Mouse (Mus musculus) gastrocnemius, postnatal 14 days (tissue): ENCODE results near the gene Cirbp. TPM values are rescaled to one million over a fixed set of nuclear protein-coding genes. Genes with fewer than 3 reads are reported as not detected.

Experiments
- DNase-seq: peaks from one replicate; pipeline ENCODE4 v3.0.0; 2021; ENCODE audit warnings: mixed read lengths
- intact Hi-C: fragments of 180-260 bp; cut with DNase I; formaldehyde crosslinking; loops from one replicate; pipeline ENCODE4 v1.15.1; 2025; ENCODE audit warnings: low total_unique reads
- total RNA-seq, 2 experiments: library from RNA; stranded (reverse); gene quantifications; 2 replicates each; pipeline ENCODE4 v1.2.3; 2021

Gene Cirbp
- total RNA-seq, 2 experiments from 2014 or later, result 41.4 to 41.5 TPM

DNA sequence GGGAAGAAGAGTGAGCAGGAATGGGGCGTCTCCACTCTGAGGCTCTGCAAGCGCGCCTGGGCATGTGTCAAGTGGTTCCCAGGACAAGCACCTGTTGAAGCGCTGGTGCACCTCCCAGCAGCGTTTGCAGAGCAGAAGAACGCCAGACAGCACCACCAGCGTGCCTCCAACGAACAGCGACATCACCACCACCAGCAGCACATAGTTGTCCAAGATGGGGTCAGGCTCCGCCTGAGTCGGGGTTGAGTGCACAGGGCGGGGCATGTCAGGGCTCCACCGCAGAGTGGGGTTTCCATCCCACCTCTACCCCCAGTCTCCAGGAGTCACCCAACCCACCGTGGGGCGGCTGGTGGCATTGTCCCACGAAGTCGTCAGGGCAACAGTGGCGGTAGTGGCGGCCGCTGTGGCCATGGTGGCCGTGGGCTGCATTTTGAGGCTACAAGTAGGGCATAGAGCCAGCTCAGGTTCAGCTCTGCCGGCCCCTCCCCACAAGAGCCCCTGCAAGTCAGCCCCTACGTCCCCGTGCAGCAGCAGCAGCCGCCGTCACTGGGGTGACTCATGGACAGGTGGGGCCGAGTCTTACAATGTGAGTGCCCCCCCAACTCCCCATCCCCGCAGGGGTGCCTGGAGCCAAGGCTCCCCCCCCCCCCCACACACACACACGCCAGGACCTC lies 28.7 kb upstream of the Cirbp start:
- intact Hi-C loops, result no loop called here
- DNase-seq, result no peak

GRCm38 (mm10) chr10:80137626-80138552 lies 27.9 kb upstream of the Cirbp start:
- no peak for DNase-seq
- intact Hi-C loops, result no loop called here

- DNase-seq, result no peak
- intact Hi-C loops, result no loop called here
Measured at GRCm38 (mm10) chr10:80138553-80139438, 27.0 kb upstream of the Cirbp start, which contains the start of gene Atp5d. Gene Atp5d (plus strand): TSS chr10:80138632.

GRCm38 (mm10) chr10:80139439-80139775 lies 26.4 kb upstream of the Cirbp start:
- intact Hi-C loops, result no loop called here
- no peak for DNase-seq

DNA sequence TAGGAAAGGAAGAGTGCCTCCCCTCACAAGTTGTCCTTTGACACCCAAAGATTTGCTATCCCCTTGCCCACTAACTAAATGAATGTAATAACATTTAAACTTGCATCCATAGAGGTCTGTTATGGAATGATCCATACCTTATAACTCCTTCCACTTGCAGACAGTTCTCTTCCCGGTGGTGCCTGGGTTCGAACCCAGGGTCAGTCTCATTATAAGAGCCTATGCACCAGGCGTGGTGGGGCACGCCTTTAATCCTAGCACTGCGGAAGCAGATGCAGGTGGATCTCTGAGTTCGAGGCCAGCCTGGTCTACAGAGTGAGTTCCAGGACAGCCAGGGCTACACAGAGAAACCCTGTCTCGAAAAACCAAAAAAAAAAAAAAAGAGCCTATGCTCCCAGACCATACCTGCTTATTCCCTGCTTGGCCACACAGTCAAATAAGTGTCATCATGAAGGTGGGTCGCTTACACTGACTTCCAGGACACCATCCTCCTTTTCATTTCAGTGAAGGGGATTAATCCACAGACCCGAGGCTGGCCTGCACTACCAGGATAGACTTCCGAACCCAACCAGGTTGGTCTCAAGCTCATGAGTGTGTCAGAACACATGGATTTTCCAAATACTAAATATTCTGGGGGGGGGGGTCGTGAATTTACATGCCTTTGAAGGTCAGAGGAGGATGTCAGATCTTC lies 25.7 kb upstream of the Cirbp start:
- intact Hi-C loops, result no loop called here
- DNase-seq, result no peak

DNA sequence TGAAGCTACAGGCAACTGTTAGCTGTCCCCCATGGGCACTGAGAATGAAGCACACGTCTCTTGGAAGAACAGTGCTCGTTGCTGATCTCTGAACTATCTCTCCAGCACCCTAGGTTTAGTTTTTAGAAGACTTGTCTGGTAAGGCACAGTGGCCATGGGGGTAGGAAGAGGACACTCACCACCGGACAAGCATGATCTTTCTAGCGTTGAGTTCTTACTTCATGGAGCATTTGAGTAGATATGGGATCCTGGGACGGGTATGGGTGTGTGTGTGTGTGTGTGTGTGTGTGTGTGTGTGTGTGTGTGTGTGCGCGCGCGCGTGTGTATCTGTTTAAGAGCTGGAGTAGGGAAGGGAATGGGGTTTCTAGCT lies 25.1 kb upstream of the Cirbp start, which contains the start of gene Cbarp:
Gene Cbarp, minus strand, starts transcription at position 170 of the 370 bp plus-strand sequence.
- no peak for DNase-seq
- intact Hi-C loops, result no loop called here

DNA sequence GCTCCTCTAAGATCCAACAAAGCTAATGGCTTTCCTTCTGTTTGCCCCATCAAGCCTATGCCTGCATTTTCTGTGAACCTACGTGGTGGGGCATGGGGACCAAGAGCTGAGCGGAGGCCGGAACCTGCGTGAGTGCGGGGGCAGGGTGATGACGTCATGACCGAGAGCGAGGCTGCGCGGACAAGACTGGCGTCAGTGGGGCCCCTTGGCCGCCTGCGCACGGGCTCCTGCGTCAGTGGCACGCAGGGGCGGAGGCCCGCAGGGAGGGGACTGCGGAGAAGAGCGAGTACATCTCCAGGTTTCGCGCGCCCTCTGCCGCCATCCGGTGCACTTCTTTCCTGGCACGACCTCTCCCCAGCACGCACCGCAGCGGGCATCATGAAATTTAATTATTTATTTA lies 24.5 kb upstream of the Cirbp start:
- intact Hi-C loops, result no loop called here
- DNase-seq, result peak; percentile 92

DNA sequence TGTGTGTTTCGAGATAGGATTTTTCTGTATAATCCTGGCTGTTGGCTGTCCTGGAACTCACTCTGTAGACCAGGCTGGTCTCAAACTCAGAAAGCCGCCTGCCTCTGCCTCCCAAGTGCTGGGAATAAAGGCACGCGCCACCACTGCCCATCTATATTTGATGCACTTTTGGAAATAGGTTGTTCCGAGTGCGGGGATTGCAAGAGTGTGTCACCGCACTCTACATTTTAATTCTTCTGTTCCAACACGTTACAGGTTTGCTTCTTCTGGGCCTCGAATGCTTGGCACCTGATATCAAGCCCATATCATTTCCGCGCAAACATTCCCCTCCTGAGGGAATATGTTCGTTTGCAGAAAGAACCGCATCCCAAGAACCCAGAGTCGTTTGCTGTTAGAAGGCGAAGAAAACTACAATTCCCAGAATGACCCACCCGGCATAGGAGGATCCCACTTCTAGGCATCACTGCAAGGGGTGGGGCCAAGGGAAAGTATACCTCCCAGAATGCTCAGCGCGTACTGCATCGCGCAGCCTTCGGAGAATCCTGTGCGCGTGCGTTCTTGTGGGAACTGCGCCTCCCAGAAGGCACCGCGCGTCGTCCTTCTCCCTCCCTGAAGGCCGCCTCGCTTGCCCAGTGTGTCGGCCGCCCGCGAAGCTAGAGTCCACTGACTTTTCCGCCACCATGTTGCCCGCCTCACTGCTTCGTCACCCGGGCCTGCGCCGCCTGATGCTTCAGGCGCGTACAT lies 23.8 kb upstream of the Cirbp start:
- peak; percentile 96 for DNase-seq
- intact Hi-C loops, result no loop called here

GRCm38 (mm10) chr10:80142530-80142925 lies 23.3 kb upstream of the Cirbp start:
- intact Hi-C loops, result no loop called here
- DNase-seq, result no peak

- intact Hi-C loops, result loop anchor here (1.0 kb wide), 1 partner anchor 22 kb away; the partner anchor contains the start of gene Cirbp
- DNase-seq, result no peak
Measured at GRCm38 (mm10) chr10:80143664-80144063, 22.1 kb upstream of the Cirbp start.

DNA sequence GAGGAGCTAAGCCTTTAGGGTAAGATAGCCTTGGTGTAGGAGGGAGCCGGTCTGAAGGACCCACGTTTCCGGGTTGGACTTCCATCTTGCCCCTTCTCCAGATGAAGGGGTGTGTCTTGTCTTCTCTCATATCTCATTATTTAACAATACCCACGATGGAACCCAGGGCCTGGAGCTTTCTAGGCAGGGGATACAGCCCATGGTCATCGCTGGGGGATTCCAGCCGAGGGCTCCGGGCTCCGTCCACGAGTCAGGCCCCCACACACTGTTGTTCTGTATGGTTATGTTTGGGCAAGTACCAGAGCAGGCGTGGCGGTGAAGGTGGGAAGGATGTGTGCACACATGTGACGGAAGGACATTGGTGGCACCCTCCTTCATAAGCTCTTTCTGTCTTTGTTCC lies 21.6 kb upstream of the Cirbp start:
- DNase-seq, result no peak
- intact Hi-C loops, result loop anchor here (1.0 kb wide), 1 partner anchor 21 kb away; the partner anchor contains the start of gene Cirbp

DNA sequence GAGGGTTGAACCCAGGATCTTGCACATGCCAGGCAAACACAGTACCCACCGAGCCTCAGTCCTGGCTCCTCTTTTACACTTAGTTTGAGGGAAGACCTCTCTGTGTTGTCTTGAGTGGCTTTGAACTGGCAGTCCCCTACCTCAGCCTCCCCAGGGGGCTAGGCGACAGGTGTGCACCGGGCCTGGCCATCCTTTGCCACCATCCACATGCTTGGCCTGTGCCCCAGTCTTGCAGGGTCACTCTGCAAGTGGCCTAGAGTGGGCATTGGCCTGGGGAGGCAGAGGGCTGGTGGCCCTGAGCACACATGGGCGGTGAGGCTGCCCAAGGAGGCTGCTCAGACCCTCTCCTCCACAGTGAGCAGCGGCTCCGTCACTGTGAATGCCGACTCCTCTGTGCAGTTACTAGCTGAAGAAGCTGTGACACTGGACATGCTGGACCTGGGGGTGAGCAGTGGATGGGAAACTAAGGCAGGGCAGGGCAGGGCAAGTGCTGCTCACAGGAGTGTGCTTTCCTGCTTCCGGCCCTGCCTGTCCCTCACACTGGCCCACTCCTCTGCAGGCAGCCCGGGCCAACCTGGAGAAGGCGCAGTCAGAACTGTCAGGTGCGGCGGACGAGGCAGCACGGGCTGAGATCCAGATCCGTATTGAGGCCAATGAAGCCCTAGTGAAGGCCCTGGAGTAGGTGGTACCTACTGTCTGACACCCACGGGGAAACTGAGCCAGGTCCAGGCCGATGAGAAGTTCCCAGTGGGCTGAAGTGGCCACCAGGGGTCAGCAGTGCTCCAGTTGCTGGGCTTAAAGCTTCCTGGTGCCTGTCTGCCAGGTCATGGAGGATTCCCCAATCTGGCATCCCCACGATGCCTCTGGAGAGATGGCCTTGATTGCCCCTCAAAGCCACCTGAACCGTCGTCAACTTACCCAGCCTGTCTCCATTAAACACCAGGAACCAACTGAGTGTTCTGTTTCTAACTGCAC lies 20.6 kb upstream of the Cirbp start:
- intact Hi-C loops, result loop anchor here (1.0 kb wide), 1 partner anchor 20 kb away; the partner anchor contains the start of gene Cirbp
- DNase-seq, result peak; percentile 83

- intact Hi-C loops, result no loop called here
- DNase-seq, result no peak
Measured at GRCm38 (mm10) chr10:80145896-80146295, 19.9 kb upstream of the Cirbp start.

DNA sequence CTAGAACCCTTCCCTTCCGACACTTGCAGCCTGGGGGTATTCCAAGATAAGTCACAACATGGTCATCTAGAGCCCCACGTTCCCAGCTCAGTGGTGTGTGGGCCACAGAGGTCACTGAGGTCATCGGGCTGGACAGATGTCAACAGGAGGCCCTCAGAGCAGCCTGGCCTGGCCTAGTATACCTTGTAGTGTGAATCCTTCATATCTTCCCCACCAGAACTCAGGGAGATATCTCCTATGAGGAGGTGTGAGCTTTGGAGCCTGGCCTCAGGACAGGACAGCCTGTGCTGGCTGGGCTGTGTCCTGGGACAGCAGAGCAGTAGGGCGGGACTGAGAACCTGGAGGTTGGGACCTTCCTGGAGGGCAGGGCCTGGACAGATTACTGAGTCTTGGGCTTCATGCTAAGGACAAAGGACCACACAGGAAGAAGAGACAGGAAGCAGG lies 19.2 kb upstream of the Cirbp start:
- no peak for DNase-seq
- intact Hi-C loops, result no loop called here

GRCm38 (mm10) chr10:80147146-80147718 lies 18.6 kb upstream of the Cirbp start:
- intact Hi-C loops, result no loop called here
- no peak for DNase-seq

DNA sequence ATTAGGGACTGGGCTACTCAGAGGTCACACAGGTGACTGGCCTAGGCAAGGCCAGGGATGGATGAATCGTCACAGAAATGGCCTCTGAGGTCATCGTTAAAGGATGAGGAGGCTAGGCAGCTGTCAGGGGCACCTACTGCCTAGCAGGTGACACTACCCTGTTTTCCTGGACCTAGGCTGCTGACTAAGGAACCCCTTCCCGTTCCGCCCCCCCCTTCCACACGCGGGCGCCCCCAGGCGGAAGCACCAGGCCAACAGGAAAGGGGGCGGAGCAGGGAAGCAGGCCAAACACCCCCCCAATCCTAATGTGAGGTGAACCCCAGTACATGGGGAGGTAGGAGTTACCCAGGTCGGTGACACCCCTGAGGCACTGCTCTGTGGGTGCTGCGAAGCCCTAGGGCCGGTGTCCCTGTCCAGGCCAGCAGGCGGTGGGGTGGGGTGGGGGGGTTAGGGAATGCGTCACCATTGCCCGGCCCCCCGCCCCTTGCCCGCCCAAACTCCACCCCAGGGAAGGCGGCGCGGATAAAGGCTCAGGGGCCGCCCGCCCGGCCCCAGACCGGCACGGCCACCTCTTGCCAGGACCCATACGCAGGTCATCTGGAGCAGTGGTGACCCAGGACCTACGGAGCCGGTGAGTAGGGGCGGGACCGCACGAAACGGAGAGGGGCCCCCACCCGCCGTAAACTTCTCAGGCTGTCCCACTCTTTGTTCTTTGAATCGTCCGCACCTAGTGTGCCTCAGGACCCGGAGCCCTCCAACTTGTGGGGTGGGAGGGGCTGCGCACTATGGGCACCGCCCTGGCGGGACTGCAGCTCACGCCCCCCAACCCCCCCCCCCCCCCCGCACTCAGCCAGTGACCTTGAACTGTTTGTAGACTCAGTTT lies 17.8 kb upstream of the Cirbp start, which contains the start of gene Midn:
Gene Midn, plus strand, starts transcription at position 554 of the 883 bp plus-strand sequence.
- peak; percentile 85 for DNase-seq
- intact Hi-C loops, result no loop called here
